Mouse (Mus musculus): ENCODE results near the gene Prop1. TPM values are rescaled to one million over a fixed set of nuclear protein-coding genes. Genes with fewer than 3 reads are reported as not detected.

Prop1 gene
- polyA plus RNA-seq (2014; fragmentation: Nextera tagmentation; extraction: Ambion mirVana): not detected in 2 replicates

GRCm38 (mm10) chr11:50953665-50954064 lies at the start of gene Prop1:
Prop1 (minus strand) TSS chr11:50953765.
- Histone ChIP-seq H3K4me2 (no peak within 1 kb of the TSS), H3K4me1 (ENCODE audit: control insufficient read depth, insufficient read depth, low read length) (no peaks in the 10 kb centered on the region), H3K9me3 (replicated peaks; ENCODE audit: control insufficient read depth, low read length) (no peaks in the 10 kb centered on the region), H3K27ac (ENCODE audit: low read depth, low read length) (no peak within 1 kb of the TSS), H3K9ac (ENCODE audit: low read depth, low read length) (no peak within 1 kb of the TSS), H3K36me3 (ENCODE audit: control insufficient read depth, insufficient read depth, low read length) (no peaks in the 10 kb centered on the region), H3K27me3 (ENCODE audit: control insufficient read depth, insufficient read depth, low read length) (peaks cover 2% of the 10 kb centered on the region), H3K4me3 (ENCODE audit: low read depth, low read length) (no peak within 1 kb of the TSS)
- ATAC-seq (replicated peaks; ENCODE audit: insufficient number of reproducible peaks, low FRiP score, low TSS enrichment): no peak
- WGBS (ENCODE audit: insufficient replicate concordance): 69% methylated on average over 6 of the region's 6 CpGs

- no peak for ATAC-seq (replicated peaks; ENCODE audit: insufficient number of reproducible peaks, low FRiP score, low TSS enrichment)
- H3K36me3 ChIP-seq (ENCODE audit: control insufficient read depth, insufficient read depth, low read length): no peaks in the 10 kb centered on the region
- H3K9me3 ChIP-seq (replicated peaks; ENCODE audit: control insufficient read depth, low read length): no peaks in the 10 kb centered on the region
- no peak within 1 kb of the TSS for H3K4me3 ChIP-seq (ENCODE audit: low read depth, low read length)
- H3K4me2 ChIP-seq: no peak within 1 kb of the TSS
- H3K27me3 ChIP-seq (ENCODE audit: control insufficient read depth, insufficient read depth, low read length): no peaks in the 10 kb centered on the region
- H3K27ac ChIP-seq (ENCODE audit: low read depth, low read length): no peak within 1 kb of the TSS
- 72% methylated on average over 5 of the region's 5 CpGs for WGBS (ENCODE audit: insufficient replicate concordance)
- H3K4me1 ChIP-seq (ENCODE audit: control insufficient read depth, insufficient read depth, low read length): no peaks in the 10 kb centered on the region
- H3K9ac ChIP-seq (ENCODE audit: low read depth, low read length): no peak within 1 kb of the TSS
Observed at GRCm38 (mm10) chr11:51003296-51003695, 49.7 kb upstream of the Prop1 start, which contains the start of gene Olfr51. Olfr51 (plus strand) TSS chr11:51003596.

- WGBS (ENCODE audit: insufficient replicate concordance): 64% methylated on average over 5 of the region's 5 CpGs
- peaks cover 12% of the 10 kb centered on the region; the same call in 1 of the 2 replicates for H3K27me3 ChIP-seq (ENCODE audit: control insufficient read depth, insufficient read depth, low read length)
- H3K36me3 ChIP-seq (ENCODE audit: control insufficient read depth, insufficient read depth, low read length): no peaks in the 10 kb centered on the region
- no peak for ATAC-seq (replicated peaks; ENCODE audit: insufficient number of reproducible peaks, low FRiP score, low TSS enrichment)
- H3K9me3 ChIP-seq (replicated peaks; ENCODE audit: control insufficient read depth, low read length): no peaks in the 10 kb centered on the region
- H3K9ac ChIP-seq (ENCODE audit: low read depth, low read length): no peak within 1 kb of the TSS
- H3K4me2 ChIP-seq: no peak within 1 kb of the TSS
- no peak within 1 kb of the TSS for H3K27ac ChIP-seq (ENCODE audit: low read depth, low read length)
- H3K4me3 ChIP-seq (ENCODE audit: low read depth, low read length): no peak within 1 kb of the TSS
- H3K4me1 ChIP-seq (ENCODE audit: control insufficient read depth, insufficient read depth, low read length): no peaks in the 10 kb centered on the region
Observed at GRCm38 (mm10) chr11:50981667-50982066, 28.1 kb upstream of the Prop1 start, which contains the start of gene Olfr1377. Olfr1377 (plus strand) TSS chr11:50981967.

- Histone ChIP-seq H3K9me3 (replicated peaks; ENCODE audit: control insufficient read depth, low read length) (no peaks in the 10 kb centered on the region), H3K9ac (ENCODE audit: low read depth, low read length) (no peak overlapping the region), H3K27ac (ENCODE audit: low read depth, low read length) (no peak overlapping the region), H3K36me3 (ENCODE audit: control insufficient read depth, insufficient read depth, low read length) (no peaks in the 10 kb centered on the region), H3K4me3 (ENCODE audit: low read depth, low read length) (no peak overlapping the region), H3K4me2 (no peak overlapping the region), H3K4me1 (ENCODE audit: control insufficient read depth, insufficient read depth, low read length) (no peaks in the 10 kb centered on the region), H3K27me3 (ENCODE audit: control insufficient read depth, insufficient read depth, low read length) (peaks cover 9% of the 10 kb centered on the region; the same call in 1 of the 2 replicates)
- WGBS (ENCODE audit: insufficient replicate concordance): 64% methylated on average over 4 of the region's 4 CpGs
- ATAC-seq (replicated peaks; ENCODE audit: insufficient number of reproducible peaks, low FRiP score, low TSS enrichment): no peak
Observed at GRCm38 (mm10) chr11:50977216-50977615, 23.7 kb upstream of the Prop1 start.

GRCm38 (mm10) chr11:50966230-50966629 lies 12.7 kb upstream of the Prop1 start, which contains the start of gene Olfr1378:
Olfr1378 (plus strand) TSS chr11:50966530.
- H3K4me2 ChIP-seq: no peak within 1 kb of the TSS
- no peaks in the 10 kb centered on the region for H3K4me1 ChIP-seq (ENCODE audit: control insufficient read depth, insufficient read depth, low read length)
- no peak within 1 kb of the TSS for H3K9ac ChIP-seq (ENCODE audit: low read depth, low read length)
- H3K4me3 ChIP-seq (ENCODE audit: low read depth, low read length): no peak within 1 kb of the TSS
- H3K27ac ChIP-seq (ENCODE audit: low read depth, low read length): no peak within 1 kb of the TSS
- H3K9me3 ChIP-seq (replicated peaks; ENCODE audit: control insufficient read depth, low read length): no peaks in the 10 kb centered on the region
- 0 out of 2 replicates have a peak, but pooled peaks cover 2% of the 10 kb centered on the region for H3K27me3 ChIP-seq (ENCODE audit: control insufficient read depth, insufficient read depth, low read length)
- 85% methylated on average over 11 of the region's 11 CpGs for WGBS (ENCODE audit: insufficient replicate concordance)
- ATAC-seq (replicated peaks; ENCODE audit: insufficient number of reproducible peaks, low FRiP score, low TSS enrichment): no peak
- H3K36me3 ChIP-seq (ENCODE audit: control insufficient read depth, insufficient read depth, low read length): no peaks in the 10 kb centered on the region

GRCm38 (mm10) chr11:50964886-50965285 lies 11.3 kb upstream of the Prop1 start:
- Histone ChIP-seq H3K4me3 (ENCODE audit: low read depth, low read length) (no peak overlapping the region), H3K4me1 (ENCODE audit: control insufficient read depth, insufficient read depth, low read length) (no peaks in the 10 kb centered on the region), H3K36me3 (ENCODE audit: control insufficient read depth, insufficient read depth, low read length) (no peaks in the 10 kb centered on the region), H3K9me3 (replicated peaks; ENCODE audit: control insufficient read depth, low read length) (no peaks in the 10 kb centered on the region), H3K4me2 (no peak overlapping the region), H3K27ac (ENCODE audit: low read depth, low read length) (no peak overlapping the region), H3K9ac (ENCODE audit: low read depth, low read length) (no peak overlapping the region), H3K27me3 (ENCODE audit: control insufficient read depth, insufficient read depth, low read length) (0 out of 2 replicates have a peak, but pooled peaks cover 2% of the 10 kb centered on the region)
- no peak for ATAC-seq (replicated peaks; ENCODE audit: insufficient number of reproducible peaks, low FRiP score, low TSS enrichment)
- WGBS (ENCODE audit: insufficient replicate concordance): 68% methylated on average over 2 of the region's 2 CpGs

GRCm38 (mm10) chr11:50952290-50952689 lies 1.3 kb downstream of the Prop1 start:
- H3K4me2 ChIP-seq: no peak overlapping the region
- 60% methylated on average over 14 of the region's 14 CpGs for whole genome bisulfite sequencing (ENCODE audit: insufficient replicate concordance)
- H3K27me3 ChIP-seq (ENCODE audit: control insufficient read depth, insufficient read depth, low read length): peaks cover 2% of the 10 kb centered on the region

GRCm38 (mm10) chr11:50943506-50943905 lies 10.1 kb downstream of the Prop1 start, which contains the start of gene 4933414I15Rik:
4933414I15Rik (minus strand) TSS chr11:50943765.
- Histone ChIP-seq H3K36me3 (ENCODE audit: control insufficient read depth, insufficient read depth, low read length) (no peaks in the 10 kb centered on the region), H3K27me3 (ENCODE audit: control insufficient read depth, insufficient read depth, low read length) (0 out of 2 replicates have a peak, but pooled peaks cover 7% of the 10 kb centered on the region), H3K4me3 (ENCODE audit: low read depth, low read length) (no peak within 1 kb of the TSS), H3K4me2 (no peak within 1 kb of the TSS), H3K9me3 (replicated peaks; ENCODE audit: control insufficient read depth, low read length) (no peaks in the 10 kb centered on the region), H3K4me1 (ENCODE audit: control insufficient read depth, insufficient read depth, low read length) (no peaks in the 10 kb centered on the region), H3K27ac (ENCODE audit: low read depth, low read length) (no peak within 1 kb of the TSS), H3K9ac (ENCODE audit: low read depth, low read length) (no peak within 1 kb of the TSS)
- 65% methylated on average over 14 of the region's 14 CpGs for WGBS (ENCODE audit: insufficient replicate concordance)
- no peak for ATAC-seq (replicated peaks; ENCODE audit: insufficient number of reproducible peaks, low FRiP score, low TSS enrichment)

More at GRCm38 (mm10) chr11:50952290-50952689, 1.3 kb downstream of the Prop1 start:
- no peak for ATAC-seq (replicated peaks; ENCODE audit: insufficient number of reproducible peaks, low FRiP score, low TSS enrichment)
- H3K4me1 ChIP-seq (ENCODE audit: control insufficient read depth, insufficient read depth, low read length): no peaks in the 10 kb centered on the region
- H3K36me3 ChIP-seq (ENCODE audit: control insufficient read depth, insufficient read depth, low read length): no peaks in the 10 kb centered on the region
- no peak overlapping the region for H3K9ac ChIP-seq (ENCODE audit: low read depth, low read length)
- no peak overlapping the region for H3K4me3 ChIP-seq (ENCODE audit: low read depth, low read length)
- H3K9me3 ChIP-seq (replicated peaks; ENCODE audit: control insufficient read depth, low read length): no peaks in the 10 kb centered on the region
- H3K27ac ChIP-seq (ENCODE audit: low read depth, low read length): no peak overlapping the region

- no peak overlapping the region for H3K9ac ChIP-seq (ENCODE audit: low read depth, low read length)
- no peaks in the 10 kb centered on the region for H3K9me3 ChIP-seq (replicated peaks; ENCODE audit: control insufficient read depth, low read length)
- no peaks in the 10 kb centered on the region for H3K4me1 ChIP-seq (ENCODE audit: control insufficient read depth, insufficient read depth, low read length)
- WGBS (ENCODE audit: insufficient replicate concordance): 63% methylated on average over 12 of the region's 12 CpGs
- H3K27ac ChIP-seq (ENCODE audit: low read depth, low read length): no peak overlapping the region
- H3K36me3 ChIP-seq (ENCODE audit: control insufficient read depth, insufficient read depth, low read length): no peaks in the 10 kb centered on the region
- H3K4me3 ChIP-seq (ENCODE audit: low read depth, low read length): no peak overlapping the region
- H3K4me2 ChIP-seq: no peak overlapping the region
- ATAC-seq (replicated peaks; ENCODE audit: insufficient number of reproducible peaks, low FRiP score, low TSS enrichment): no peak
- 0 out of 2 replicates have a peak, but pooled peaks cover 7% of the 10 kb centered on the region for H3K27me3 ChIP-seq (ENCODE audit: control insufficient read depth, insufficient read depth, low read length)
Observed at GRCm38 (mm10) chr11:50942386-50942785, 11.2 kb downstream of the Prop1 start.
